Mouse (Mus musculus): ENCODE data around the gene Atg4a-ps.

GRCm38 (mm10) chr3:103683966-103684319 lies 38.1 kb upstream of the Atg4a-ps start:
- TF ChIP-seq CTCF (IDR thresholded peaks at IDR 0.05): no peak
- TF ChIP-seq POLR2A (IDR thresholded peaks at IDR 0.05; ENCODE audit: insufficient read depth, low read depth, low read length): no peak

All from heart, adult 2 months (tissue).